Mouse (Mus musculus): Measurements from ENCODE around the gene Syna.

GRCm38 (mm10) chr5:134565696-134566095, 5.7 kb upstream of the Syna start:
- TF ChIP-seq POLR2A (IDR thresholded peaks at IDR 0.05; ENCODE audit: control insufficient read depth, extremely low read depth, insufficient read depth, low read length, poor library complexity) (no peak), CTCF (IDR thresholded peaks at IDR 0.05; ENCODE audit: borderline replicate concordance, control insufficient read depth, extremely low read depth, insufficient read depth, low read length, poor library complexity) (no peak)
